Mouse (Mus musculus) heart, postnatal 0 days (tissue): ENCODE measurements around the gene 1600014C10Rik.

Experiments
- CTCF ChIP-seq: IDR thresholded peaks from 2 replicates; pipeline ENCODE4 v1.5.1; 2016; ENCODE audit warnings: antibody characterized with exemption, control low read depth, low read depth
- EP300 ChIP-seq: IDR thresholded peaks from 2 replicates; pipeline ENCODE4 v1.6.1; 2016; ENCODE audit warnings: antibody characterized with exemption, low read depth

GRCm38 (mm10) chr7:38200606-38201289, 17.7 kb downstream of the 1600014C10Rik start:
- TF ChIP-seq CTCF (peak; percentile 100), EP300 (no peak)
